Mouse (Mus musculus) forebrain, embryonic 11.5 days (tissue): ENCODE results near the gene Itgb1bp1. TPM values are rescaled to one million over a fixed set of nuclear protein-coding genes. Genes with fewer than 3 reads are reported as not detected.

Experiments used
- ATAC-seq: fragments of 200-750 bp; cut with Nextera tagmentation; replicated peaks from 2 replicates; pipeline ENCODE4 v1.8.0; 2017; ENCODE audit warnings: moderate TSS enrichment; ENCODE audit not compliant: low FRiP score
- DNase-seq: peaks from one replicate; pipeline ENCODE4 v3.0.0-alpha.2; 2017; ENCODE audit warnings: low spot score
- H3K27ac ChIP-seq: fragments of 300-500 bp; sonication (generic); 2 replicates; pipeline ENCODE4 v1.5.1; 2014; ENCODE audit warnings: low read depth, low read length
- H3K27me3 ChIP-seq: fragments of 300-500 bp; sonication (generic); 2 replicates; pipeline ENCODE4 v1.6.1; 2014; ENCODE audit warnings: mild to moderate bottlenecking, low read length, mixed read lengths; ENCODE audit not compliant: control insufficient read depth, insufficient read depth
- H3K36me3 ChIP-seq: fragments of 300-500 bp; sonication (generic); 2 replicates; pipeline ENCODE4 v1.6.1; 2014; ENCODE audit warnings: mild to moderate bottlenecking, low read length, moderate library complexity, mixed read lengths; ENCODE audit not compliant: control insufficient read depth, insufficient read depth
- H3K4me1 ChIP-seq: fragments of 300-500 bp; sonication (generic); replicated peaks from 2 replicates; pipeline ENCODE4 v1.6.1; 2014; ENCODE audit warnings: low read length, mixed read lengths; ENCODE audit not compliant: control insufficient read depth, insufficient read depth
- H3K4me2 ChIP-seq: fragments of 300-500 bp; sonication (generic); 2 replicates; pipeline ENCODE4 v1.6.1; 2014; ENCODE audit warnings: low read depth, mild to moderate bottlenecking, low read length, moderate library complexity, mixed read lengths; ENCODE audit not compliant: severe bottlenecking
- H3K4me3 ChIP-seq: fragments of 300-500 bp; sonication (generic); 2 replicates; pipeline ENCODE4 v1.5.1; 2014; ENCODE audit warnings: low read depth, low read length
- H3K9ac ChIP-seq: fragments of 300-500 bp; sonication (generic); 2 replicates; pipeline ENCODE4 v1.6.1; 2014; ENCODE audit warnings: low read length
- H3K9me3 ChIP-seq: fragments of 300-500 bp; sonication (generic); 2 replicates; pipeline ENCODE4 v1.6.1; 2016; ENCODE audit warnings: low read length, mixed read lengths; ENCODE audit not compliant: control insufficient read depth
- WGBS: fragments of 180-500 bp; shearing (Covaris S2); extraction: QIAGEN DNeasy Blood & Tissue Kit; methylation state at CpG from one replicate; pipeline ENCODE4 v1.1.7; 2014; 5-methylcytosine and 5-hydroxymethylcytosine counted together
- polyA plus RNA-seq: library from polyadenylated mRNA; unstranded; fragments of >200 nt; fragmentation: Nextera tagmentation; extraction: Ambion mirVana; gene quantifications from 2 replicates; pipeline ENCODE4 v1.2.1, GENCODE M21; 2014

Gene Itgb1bp1
- polyA plus RNA-seq, 1 experiment from 2014 or later: 38.3 TPM

GRCm38 (mm10) chr12:21325266-21325665 lies 39.2 kb upstream of the Itgb1bp1 start:
- no peak overlapping the region for H3K4me2 ChIP-seq
- ATAC-seq (no peak), DNase-seq (no peak)
- peaks cover 6% of the 10 kb centered on the region; the same call in 1 of the 2 replicates for H3K36me3 ChIP-seq
- H3K4me3 ChIP-seq: no peak overlapping the region
- H3K27ac ChIP-seq: no peak overlapping the region
- no peaks in the 10 kb centered on the region for H3K27me3 ChIP-seq
- 90% methylated on average over 8 of the region's 8 CpGs for WGBS
- no peaks in the 10 kb centered on the region for H3K4me1 ChIP-seq
- H3K9ac ChIP-seq: no peak overlapping the region
- H3K9me3 ChIP-seq: no peaks in the 10 kb centered on the region

- Histone ChIP-seq H3K9me3 (no peaks in the 10 kb centered on the region), H3K9ac (no peak overlapping the region), H3K36me3 (peaks cover 6% of the 10 kb centered on the region; the same call in 1 of the 2 replicates), H3K27ac (no peak overlapping the region), H3K4me2 (no peak overlapping the region), H3K4me1 (no peaks in the 10 kb centered on the region), H3K27me3 (no peaks in the 10 kb centered on the region), H3K4me3 (no peak overlapping the region)
- DNase-seq: no peak
- 91% methylated on average over 5 of the region's 5 CpGs for WGBS
- ATAC-seq: no peak
These were observed 38.0 kb upstream of the Itgb1bp1 start for GRCm38 (mm10) chr12:21324101-21324500.

GRCm38 (mm10) chr12:21322856-21323255 lies 36.8 kb upstream of the Itgb1bp1 start:
- H3K27me3 ChIP-seq: no peaks in the 10 kb centered on the region
- H3K4me3 ChIP-seq: no peak overlapping the region
- peaks cover 6% of the 10 kb centered on the region; the same call in 1 of the 2 replicates for H3K36me3 ChIP-seq
- no peak overlapping the region for H3K27ac ChIP-seq
- H3K9ac ChIP-seq: no peak overlapping the region
- no peak overlapping the region for H3K4me2 ChIP-seq
- DNase-seq: no peak
- H3K9me3 ChIP-seq: no peaks in the 10 kb centered on the region
- H3K4me1 ChIP-seq: no peaks in the 10 kb centered on the region
- WGBS: 93% methylated on average over 9 of the region's 9 CpGs
- ATAC-seq: no peak

- Histone ChIP-seq H3K4me3 (no peak overlapping the region), H3K36me3 (peaks cover 6% of the 10 kb centered on the region; the same call in 1 of the 2 replicates), H3K27me3 (no peaks in the 10 kb centered on the region), H3K9ac (no peak overlapping the region), H3K27ac (no peak overlapping the region), H3K4me2 (no peak overlapping the region), H3K4me1 (no peaks in the 10 kb centered on the region; the same call in 1 of the 2 replicates), H3K9me3 (no peaks in the 10 kb centered on the region)
- no peak for DNase-seq
- WGBS: 96% methylated on average over 4 of the region's 4 CpGs
- ATAC-seq: no peak
These were observed 36.2 kb upstream of the Itgb1bp1 start for GRCm38 (mm10) chr12:21322296-21322695.

GRCm38 (mm10) chr12:21321170-21321569 lies 35.1 kb upstream of the Itgb1bp1 start:
- ATAC-seq (no peak), DNase-seq (no peak)
- Histone ChIP-seq H3K36me3 (peaks cover 6% of the 10 kb centered on the region; the same call in 1 of the 2 replicates), H3K9ac (no peak overlapping the region), H3K27me3 (no peaks in the 10 kb centered on the region), H3K4me1 (no peaks in the 10 kb centered on the region; the same call in 1 of the 2 replicates), H3K27ac (no peak overlapping the region), H3K9me3 (no peaks in the 10 kb centered on the region), H3K4me3 (no peak overlapping the region), H3K4me2 (no peak overlapping the region)
- WGBS: 83% methylated on average over 9 of the region's 9 CpGs

GRCm38 (mm10) chr12:21320317-21320716 lies 34.2 kb upstream of the Itgb1bp1 start:
- Histone ChIP-seq H3K4me3 (no peak overlapping the region), H3K36me3 (peaks cover 6% of the 10 kb centered on the region; the same call in 1 of the 2 replicates), H3K4me1 (peaks cover 3% of the 10 kb centered on the region; the same call in 1 of the 2 replicates), H3K9ac (no peak overlapping the region), H3K27me3 (no peaks in the 10 kb centered on the region), H3K9me3 (no peaks in the 10 kb centered on the region), H3K27ac (no peak overlapping the region), H3K4me2 (no peak overlapping the region)
- ATAC-seq (no peak), DNase-seq (no peak)
- 87% methylated on average over 4 of the region's 4 CpGs for WGBS

- Histone ChIP-seq H3K9ac (no peak overlapping the region), H3K27me3 (no peaks in the 10 kb centered on the region), H3K4me1 (peaks cover 3% of the 10 kb centered on the region; the same call in 1 of the 2 replicates), H3K4me2 (no peak overlapping the region), H3K9me3 (no peaks in the 10 kb centered on the region), H3K36me3 (no peaks in the 10 kb centered on the region; the same call in 1 of the 2 replicates), H3K4me3 (no peak overlapping the region), H3K27ac (no peak overlapping the region)
- 79% methylated on average over 12 of the region's 12 CpGs for WGBS
- peak; percentile 76 for DNase-seq
- no peak for ATAC-seq
These were observed 32.2 kb upstream of the Itgb1bp1 start for GRCm38 (mm10) chr12:21318143-21318895.

- 40% methylated on average over 7 of the region's 7 CpGs for WGBS
These were observed 30.8 kb upstream of the Itgb1bp1 start for GRCm38 (mm10) chr12:21316869-21317265.

More at GRCm38 (mm10) chr12:21316869-21317265, 30.8 kb upstream of the Itgb1bp1 start:
- peak overlapping the region; percentile 79 for H3K4me2 ChIP-seq
- peaks cover 3% of the 10 kb centered on the region; the same call in 1 of the 2 replicates for H3K4me1 ChIP-seq
- peak overlapping the region; percentile 77 for H3K9ac ChIP-seq
- H3K27ac ChIP-seq: no peak overlapping the region
- H3K27me3 ChIP-seq: no peaks in the 10 kb centered on the region
- H3K9me3 ChIP-seq: no peaks in the 10 kb centered on the region
- ATAC-seq: no peak
- DNase-seq: no peak
- peak overlapping the region; percentile 69 for H3K4me3 ChIP-seq
- no peaks in the 10 kb centered on the region; the same call in 1 of the 2 replicates for H3K36me3 ChIP-seq
